Mouse (Mus musculus) heart, postnatal 4 days (tissue): ENCODE measurements around the gene Hcfc2. TPM values are rescaled to one million over a fixed set of nuclear protein-coding genes. Genes with fewer than 3 reads are reported as not detected.
A peak's percentile ranks its signal among the peaks of the same experiment; 100 is the strongest.

Source experiments
- DNase-seq: peaks from one replicate; pipeline ENCODE4 v3.0.0; 2021
- total RNA-seq, 2 experiments: library from RNA; stranded (reverse); gene quantifications; 2 replicates each; pipeline ENCODE4 v1.2.3; 2021

The Hcfc2 gene
- total RNA-seq, 2 experiments from 2014 or later: 37.1 to 38.5 TPM

DNA sequence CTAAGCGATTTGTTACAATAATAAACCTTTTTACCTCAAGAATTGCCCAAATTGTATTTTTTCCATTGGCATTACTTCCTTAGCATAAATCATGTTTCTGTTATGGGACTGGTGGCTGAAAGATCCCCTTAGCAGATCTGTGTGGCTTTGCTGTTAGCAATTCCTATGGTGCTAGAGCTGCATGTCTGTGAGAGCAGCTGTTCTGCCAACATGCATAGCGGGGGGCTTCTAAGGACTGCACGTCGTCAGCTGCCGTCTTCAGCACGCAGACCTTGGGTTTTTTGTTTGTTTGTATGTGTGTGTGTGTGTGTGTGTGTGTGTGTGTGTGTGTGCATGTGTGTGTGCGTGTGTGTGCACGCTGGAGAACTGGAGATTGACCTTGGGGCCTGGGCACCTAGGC, 45.4 kb downstream of the Hcfc2 start:
- DNase-seq: no peak

GRCm38 (mm10) chr10:82741876-82742275, 45.9 kb downstream of the Hcfc2 start:
- no peak for DNase-seq

DNA sequence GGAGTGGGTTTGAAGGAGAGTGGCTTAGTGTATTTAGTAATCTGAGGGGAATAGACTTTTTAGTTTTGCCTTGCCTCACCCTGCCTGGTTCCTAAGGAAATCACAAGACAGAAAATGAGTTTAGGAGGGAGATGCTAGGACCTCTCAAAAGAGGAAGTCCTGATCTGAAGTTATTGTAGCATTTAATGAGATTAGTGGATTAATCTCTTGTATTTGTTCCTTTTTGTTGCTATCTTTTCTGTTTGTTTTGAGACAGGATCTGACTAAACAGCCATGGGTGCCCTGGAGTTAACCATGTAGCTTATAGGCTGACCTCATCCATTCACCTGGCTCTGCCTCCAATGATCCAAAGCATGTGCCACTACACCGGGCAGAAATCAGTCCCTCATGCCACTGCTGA, 46.6 kb downstream of the Hcfc2 start:
- no peak for DNase-seq

DNA sequence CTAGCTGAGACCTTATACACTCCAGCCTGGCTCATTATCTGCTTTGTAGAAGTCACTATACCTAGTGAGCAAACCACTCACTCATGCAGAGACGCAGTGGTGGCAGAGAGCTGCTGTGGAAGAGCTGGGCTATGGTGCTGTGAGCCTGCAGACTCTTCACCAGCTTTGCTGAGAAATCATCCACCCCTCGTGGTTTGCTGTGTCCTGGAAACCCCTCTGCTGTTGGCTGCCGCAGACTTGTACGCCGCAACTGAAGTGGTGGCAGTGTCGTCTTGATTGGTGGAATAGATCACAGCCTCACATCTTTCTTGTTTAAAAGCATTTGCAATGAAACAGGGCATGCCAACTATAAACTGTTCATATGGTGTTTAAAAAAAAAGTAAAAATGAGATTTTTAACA, 48.3 kb downstream of the Hcfc2 start:
- DNase-seq: no peak

- DNase-seq: no peak
Measured at GRCm38 (mm10) chr10:82745301-82745700, 49.3 kb downstream of the Hcfc2 start.

DNA sequence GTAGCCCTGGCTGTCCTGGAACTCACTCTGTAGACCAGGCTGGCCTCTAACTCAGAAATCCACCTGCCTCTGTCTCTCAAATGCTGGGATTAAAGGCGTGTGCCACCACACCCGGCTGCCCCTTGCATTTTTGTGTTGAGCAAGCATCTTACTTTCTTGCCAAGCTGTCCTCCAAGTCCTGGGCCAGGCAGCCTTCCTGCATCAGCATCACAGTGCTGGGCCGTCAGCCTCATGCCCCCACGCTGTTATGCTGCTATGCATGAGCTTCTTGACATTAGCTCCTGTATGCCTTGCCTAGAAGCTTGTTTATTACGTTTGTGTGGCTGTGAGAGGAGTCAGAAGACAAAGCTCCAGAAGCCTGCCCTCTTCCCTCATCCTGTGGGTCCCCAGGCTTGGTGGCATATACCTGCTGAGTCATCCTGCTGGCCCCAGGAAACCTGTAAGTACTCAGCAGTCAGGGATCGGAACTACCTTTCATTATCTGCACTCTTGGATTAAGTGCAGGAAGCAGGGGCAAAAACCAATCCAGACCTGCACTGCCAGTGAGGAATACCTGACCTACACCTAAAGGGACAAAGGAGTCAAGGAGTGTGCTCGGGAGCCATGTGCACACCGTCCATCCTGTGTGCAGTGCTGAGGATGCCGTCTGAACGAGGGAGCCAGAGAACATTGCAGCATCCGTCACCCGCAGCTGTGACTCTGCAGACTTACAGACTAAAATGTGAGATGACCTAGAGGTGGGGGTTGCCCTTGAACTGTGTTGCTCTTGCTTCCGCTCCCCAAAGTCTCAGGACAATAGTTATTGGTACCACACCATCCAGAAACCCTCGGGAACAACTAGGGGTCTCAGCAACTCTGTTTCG, 51.3 kb downstream of the Hcfc2 start:
- DNase-seq: no peak

- DNase-seq: no peak
Measured at GRCm38 (mm10) chr10:82750778-82751177, 54.8 kb downstream of the Hcfc2 start.

GRCm38 (mm10) chr10:82752921-82753320, 57.0 kb downstream of the Hcfc2 start:
- DNase-seq: no peak

- no peak for DNase-seq
Measured at GRCm38 (mm10) chr10:82754642-82755041, 58.7 kb downstream of the Hcfc2 start.

DNA sequence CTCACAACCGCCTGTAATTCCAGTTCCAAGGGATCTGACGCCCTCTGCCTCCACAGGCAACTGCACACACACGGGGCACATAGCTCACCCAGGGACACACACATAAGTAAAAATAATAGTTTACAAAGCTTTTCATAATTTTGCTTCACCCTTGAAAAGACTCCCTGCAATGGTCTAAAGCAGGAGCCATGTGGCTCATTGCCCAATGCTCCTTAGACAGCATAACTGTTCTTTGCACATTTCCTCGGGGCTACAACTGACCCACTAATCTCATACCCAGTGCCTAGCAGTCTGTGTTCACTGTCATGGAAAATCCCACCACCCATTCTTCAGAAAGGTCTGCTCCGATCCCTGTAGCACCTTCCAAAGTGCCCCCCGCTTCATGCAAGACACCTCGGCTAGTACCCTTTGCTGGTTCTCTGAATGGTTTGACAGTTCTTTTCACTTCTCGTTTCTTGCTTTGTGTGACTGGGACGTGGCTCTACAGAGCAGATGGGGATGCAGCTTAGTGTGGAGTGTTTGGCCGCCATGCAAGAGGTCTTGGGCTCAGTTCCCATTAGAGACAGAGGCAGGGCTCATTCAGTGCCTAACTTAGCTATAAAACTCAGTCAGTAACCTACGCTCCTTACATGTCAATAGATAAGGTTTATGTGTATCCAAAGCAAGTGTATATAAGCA, 59.4 kb downstream of the Hcfc2 start:
- DNase-seq: no peak

DNA sequence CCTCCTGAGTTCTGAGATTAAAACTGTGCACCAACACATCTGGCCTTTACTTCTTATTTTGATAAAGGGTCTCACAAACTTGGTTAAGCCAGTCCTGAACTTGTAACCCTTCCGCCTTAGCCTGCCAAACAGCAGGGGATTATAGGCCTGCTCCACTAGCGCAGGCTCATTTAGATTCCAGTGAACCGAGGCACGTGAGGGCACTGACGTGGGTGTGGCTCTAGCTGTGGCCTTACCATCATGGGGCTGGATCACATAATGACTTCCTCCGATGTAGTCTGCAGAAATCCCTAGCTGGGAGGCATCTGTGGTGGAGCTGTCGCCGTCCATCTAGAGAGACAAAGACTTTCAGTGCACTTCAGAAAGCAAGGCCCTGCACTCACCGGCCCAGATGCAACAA, 60.5 kb downstream of the Hcfc2 start:
- no peak for DNase-seq

DNA sequence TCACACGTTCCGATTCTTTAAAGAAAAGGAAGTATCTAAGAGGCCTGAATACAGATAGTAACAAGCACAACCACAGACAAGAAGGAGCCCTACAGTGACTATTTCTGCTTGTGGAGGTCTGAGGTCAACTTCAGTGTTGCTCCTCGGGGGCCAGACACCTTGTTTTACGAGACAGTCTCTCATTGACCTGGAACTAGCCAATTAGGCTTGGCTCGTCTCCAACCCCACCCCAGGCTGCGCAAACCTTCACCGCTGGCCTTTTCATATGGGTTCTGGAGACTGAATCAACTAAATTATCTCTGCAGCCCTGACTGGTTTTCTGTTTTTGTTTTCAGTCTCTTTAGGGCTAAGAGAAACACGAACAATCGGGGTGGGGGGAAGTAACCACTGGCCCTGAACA, 61.4 kb downstream of the Hcfc2 start:
- no peak for DNase-seq

GRCm38 (mm10) chr10:82758368-82758767, 62.4 kb downstream of the Hcfc2 start:
- DNase-seq: no peak

GRCm38 (mm10) chr10:82758878-82759277, 62.9 kb downstream of the Hcfc2 start:
- DNase-seq: no peak

- DNase-seq: no peak
Measured at GRCm38 (mm10) chr10:82759706-82760105, 63.7 kb downstream of the Hcfc2 start.

- no peak for DNase-seq
Measured at GRCm38 (mm10) chr10:82761037-82761811, 65.3 kb downstream of the Hcfc2 start.

DNA sequence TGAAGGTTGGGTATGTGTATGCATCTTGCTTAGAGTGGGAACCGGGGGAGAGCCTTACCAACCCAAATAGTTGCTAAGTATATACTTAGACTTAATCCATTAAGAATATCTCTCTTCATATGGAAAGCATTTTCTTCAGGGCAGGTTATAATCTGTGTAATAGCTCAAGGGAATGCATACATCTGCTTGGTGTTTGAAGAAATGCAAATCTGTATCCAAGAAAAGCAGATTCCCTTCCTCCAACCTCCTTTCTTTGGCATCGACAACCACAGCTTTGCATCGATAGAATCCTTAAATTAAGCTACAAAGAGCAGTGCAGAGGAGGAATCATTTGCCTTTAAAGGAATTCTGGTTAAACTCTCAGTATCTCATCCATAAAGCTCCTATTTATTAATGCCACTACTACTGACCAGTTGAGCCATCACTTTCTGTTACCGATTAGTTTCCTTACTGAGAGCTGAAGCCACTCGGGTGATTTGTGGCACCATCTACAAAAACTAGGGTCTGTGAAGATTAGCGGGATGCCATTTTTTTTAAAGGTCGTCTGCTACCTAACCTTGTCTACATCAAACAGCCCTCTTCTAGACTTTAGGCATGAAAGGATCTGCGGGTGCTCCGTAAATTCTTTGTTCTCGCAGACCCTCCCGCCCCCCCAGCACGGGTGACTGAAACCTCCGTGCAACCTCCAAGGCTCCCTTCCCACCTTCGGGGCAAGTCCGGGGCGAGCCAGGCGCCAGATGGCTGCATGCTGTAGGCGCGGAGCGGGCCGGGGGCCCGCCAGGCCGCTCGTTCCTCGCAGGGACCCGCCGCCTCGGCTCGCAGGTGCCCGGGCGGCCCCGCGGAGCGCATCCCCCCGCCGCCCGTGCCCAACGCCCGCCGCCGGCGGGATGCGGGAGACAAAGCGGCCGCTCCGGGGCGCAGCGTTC, 67.1 kb downstream of the Hcfc2 start:
- peak; percentile 48 for DNase-seq

DNA sequence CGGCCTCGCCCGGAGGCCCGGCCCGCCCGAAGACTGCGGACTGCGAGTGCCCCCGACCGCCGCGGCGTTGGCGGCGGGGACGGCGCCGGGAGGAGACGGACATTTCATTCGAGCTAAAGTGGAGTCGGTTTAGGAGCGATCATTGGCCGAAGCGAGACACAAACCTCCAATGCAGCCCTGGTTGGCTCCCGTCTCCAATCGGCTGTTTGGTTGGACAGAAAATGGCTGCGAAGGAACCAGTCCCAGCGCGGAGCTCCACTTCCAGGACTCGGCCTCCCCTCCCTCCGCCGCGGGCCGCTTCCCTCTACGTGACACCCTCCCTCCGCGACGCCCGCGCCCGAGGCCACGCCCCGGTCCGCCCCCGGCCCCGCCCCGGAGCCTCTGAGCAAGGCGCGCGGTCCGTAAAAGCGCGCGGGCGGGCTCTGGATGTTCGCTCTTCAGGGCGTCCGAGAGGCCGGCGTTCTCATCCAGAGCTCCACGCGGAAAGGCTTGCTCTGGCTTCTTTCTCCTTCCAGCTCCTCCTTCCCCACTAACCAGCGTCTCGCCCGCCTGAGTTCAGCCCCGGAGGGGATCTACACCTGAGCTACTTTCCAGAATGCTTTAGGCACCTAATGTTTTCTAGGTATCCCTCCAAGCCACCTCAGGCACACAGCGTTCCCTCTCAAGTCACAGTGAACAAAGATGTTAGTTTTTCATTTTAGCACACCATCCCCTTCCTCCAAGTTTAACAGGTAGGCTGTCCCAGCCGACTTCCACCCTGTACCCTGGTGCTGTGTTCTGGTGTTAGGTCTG, 68.1 kb downstream of the Hcfc2 start, which contains the start of gene Nfyb:
TSS of gene Nfyb (minus strand) at position 305 of the 792 bp plus-strand sequence.
- DNase-seq: peak; percentile 98

- DNase-seq: no peak
Measured at GRCm38 (mm10) chr10:82768901-82769300, 72.9 kb downstream of the Hcfc2 start.

DNA sequence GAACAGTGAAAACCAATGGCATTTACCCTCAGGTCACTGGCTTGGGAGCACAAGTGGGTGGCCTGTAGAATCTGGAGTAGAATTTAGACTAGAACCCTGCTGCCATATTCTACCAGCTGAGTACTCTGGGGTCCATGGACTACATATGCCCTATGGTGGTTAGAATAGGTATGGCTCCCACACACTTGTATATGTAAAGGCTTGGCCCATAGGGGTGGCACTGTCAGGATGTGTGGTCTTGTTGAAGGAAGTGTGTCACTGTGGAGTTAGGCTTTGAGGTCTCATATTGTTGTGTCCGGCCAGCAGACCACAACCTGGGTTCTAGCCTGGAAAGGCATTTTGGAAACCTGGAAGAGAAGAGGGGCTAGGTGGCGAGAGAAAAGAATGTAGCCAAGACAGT, 74.8 kb downstream of the Hcfc2 start:
- no peak for DNase-seq

- DNase-seq: no peak
Measured at GRCm38 (mm10) chr10:82771595-82772170, 75.7 kb downstream of the Hcfc2 start.
